Mouse (Mus musculus) layer of hippocampus, adult 11-12 months (tissue): ENCODE results near the gene Gm7879.
"Not testable (repeated sequence)": the region's sequence is repeated elsewhere in the genome, so short reads cannot be mapped to it uniquely, and the experiment has no call there.

ENCODE experiments used
- DNase-seq: peaks from one replicate; pipeline ENCODE4 v3.0.0; 2022; ENCODE audit warnings: low spot score

Gene Gm7879

DNA sequence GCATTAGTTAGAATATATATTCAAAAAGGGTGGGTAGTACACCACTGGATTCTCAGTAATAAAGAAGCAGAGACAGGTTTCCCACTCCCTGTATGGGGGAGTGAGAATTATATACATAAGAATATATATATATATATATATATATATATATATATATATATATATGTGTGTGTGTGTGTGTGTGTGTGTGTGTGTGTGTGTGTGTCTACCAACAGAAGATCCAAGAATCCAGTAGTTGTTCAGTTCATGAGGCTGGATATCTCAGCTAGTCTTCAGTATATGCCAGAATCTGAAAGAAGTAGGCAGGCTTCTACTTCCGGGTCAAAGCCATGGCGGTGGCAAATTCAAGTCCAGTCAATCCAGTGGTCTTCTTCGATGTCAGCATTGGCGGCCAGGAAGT is at the start of gene Gm7879:
Gm7879 (plus strand) TSS at position 301 of the 400 bp plus-strand sequence.
- not testable (repeated sequence) for DNase-seq

- DNase-seq = no peak
Observed at GRCm38 (mm10) chr5:43863642-43864041, 49.3 kb upstream of the Gm7879 start.

GRCm38 (mm10) chr5:43865316-43865715 is 47.6 kb upstream of the Gm7879 start:
- DNase-seq = no peak

DNA sequence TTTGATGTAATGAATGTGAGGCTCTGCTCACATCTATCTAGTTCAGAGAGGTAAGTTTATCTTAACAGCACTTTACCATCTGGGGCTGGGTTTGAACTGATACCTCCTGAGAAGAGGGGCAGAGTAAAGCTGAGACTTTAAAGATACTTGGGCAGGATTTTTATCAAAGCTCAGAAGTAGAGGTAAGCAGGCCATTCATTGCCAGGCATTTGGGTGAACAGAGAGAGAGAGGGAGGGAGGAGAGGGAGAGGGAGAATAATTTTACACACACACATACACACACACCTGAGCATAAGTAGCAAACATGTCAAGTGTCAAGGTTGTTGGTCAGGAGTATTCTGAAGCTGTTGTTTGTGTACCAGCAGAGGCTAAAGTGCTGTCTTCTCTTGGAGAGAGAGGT is 44.7 kb upstream of the Gm7879 start, which contains the start of gene Cd38:
Cd38 (plus strand) TSS at position 301 of the 400 bp plus-strand sequence.
- no peak for DNase-seq

DNA sequence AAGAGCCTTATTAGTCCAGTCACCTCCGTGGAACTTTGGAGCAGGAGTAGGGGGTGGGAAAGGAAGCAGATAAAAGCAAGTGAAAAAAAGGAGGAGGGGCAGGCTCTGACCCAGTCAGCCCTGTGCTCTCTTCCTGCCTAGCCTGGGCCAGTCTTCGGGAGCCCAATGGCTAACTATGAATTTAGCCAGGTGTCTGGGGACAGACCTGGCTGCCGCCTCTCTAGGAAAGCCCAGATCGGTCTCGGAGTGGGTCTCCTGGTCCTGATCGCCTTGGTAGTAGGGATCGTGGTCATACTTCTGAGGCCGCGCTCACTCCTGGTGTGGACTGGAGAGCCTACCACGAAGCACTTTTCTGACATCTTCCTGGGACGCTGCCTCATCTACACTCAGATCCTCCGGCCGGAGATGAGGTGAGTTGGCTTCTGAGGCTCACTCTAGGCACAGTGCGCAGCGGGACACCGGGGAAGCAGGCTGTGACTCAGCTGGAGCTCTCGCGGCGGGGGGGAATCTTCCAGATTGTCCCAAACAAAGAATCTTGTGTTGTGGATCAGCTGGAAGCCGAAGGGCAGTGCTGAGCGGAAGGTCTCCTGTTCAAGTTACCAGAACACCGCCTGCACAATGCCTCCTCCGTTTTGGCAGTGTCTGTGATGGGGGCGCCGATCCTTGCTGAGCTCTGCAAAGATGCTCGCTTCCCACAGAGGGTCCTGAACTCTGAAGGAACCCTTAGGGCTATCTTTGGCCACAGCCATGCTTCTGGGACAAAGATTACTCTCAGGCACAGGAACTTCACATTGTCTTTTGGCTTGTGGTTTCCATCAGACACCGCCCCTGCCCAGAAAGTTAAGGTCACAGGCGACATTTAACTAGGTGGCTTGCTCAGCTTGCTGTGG is 44.0 kb upstream of the Gm7879 start:
- peak; percentile 18 for DNase-seq

DNA sequence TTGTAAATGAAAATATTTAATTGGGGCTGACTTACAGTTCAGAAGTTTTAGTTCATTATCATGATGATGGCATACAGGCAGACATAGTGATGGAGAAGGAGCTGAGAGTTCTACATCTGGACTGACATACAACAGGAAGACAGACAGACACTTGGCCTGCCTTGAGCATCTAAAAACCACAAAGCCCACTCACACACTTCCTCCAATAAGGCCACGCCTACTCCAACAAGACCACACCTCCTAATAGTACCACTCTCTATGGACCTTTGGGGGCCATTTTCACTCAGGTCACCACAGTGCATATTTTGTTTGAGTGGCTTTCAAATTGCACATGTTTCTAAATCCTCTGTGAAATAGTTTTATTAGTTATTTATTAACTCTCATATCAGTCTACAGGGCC is 41.1 kb upstream of the Gm7879 start:
- no peak for DNase-seq

DNA sequence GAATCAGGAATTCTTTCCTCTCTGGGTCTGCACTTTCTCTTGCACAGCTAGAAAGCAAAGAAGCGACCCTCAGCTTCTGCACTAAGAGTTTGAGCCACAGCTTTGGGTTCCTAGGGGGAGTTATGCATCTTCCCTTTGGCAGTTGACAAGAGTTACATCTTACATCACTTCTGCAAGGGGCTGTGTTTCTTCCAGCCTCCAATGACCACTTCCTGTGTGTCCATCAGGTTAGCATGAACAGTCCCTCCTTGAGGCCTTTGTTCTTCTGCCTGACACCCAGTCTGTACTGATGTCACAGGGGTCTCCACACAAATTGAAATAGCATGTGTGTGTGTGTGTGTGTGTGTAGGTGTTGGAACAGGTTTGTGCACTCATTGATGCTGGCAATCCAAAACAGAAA is 40.3 kb upstream of the Gm7879 start:
- no peak for DNase-seq

- DNase-seq = no peak
Observed at GRCm38 (mm10) chr5:43882034-43882433, 30.9 kb upstream of the Gm7879 start.

- no peak for DNase-seq
Observed at GRCm38 (mm10) chr5:43885060-43885820, 27.7 kb upstream of the Gm7879 start.

DNA sequence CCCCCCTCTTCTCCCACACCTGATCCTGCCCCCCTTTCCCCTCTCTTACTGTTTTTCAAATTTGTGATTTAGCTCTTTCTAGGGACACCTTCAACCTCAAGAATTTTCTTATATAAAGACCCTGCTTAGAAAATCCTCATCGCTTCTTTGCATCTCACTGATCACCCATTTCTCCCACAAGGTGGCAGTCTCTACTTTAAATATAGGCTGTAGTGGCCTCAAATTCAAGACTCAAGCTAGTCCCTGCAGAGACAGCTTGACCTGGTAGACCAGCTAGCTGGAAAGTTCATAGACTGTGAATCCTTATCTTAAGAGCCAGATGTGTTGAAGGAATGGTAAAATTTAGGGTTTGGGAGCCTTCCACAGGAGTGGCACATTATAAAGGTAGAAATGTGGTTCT is 20.6 kb upstream of the Gm7879 start:
- DNase-seq = peak; percentile 58

- DNase-seq = peak; percentile 59
Observed at GRCm38 (mm10) chr5:43894113-43894512, 18.8 kb upstream of the Gm7879 start.

DNA sequence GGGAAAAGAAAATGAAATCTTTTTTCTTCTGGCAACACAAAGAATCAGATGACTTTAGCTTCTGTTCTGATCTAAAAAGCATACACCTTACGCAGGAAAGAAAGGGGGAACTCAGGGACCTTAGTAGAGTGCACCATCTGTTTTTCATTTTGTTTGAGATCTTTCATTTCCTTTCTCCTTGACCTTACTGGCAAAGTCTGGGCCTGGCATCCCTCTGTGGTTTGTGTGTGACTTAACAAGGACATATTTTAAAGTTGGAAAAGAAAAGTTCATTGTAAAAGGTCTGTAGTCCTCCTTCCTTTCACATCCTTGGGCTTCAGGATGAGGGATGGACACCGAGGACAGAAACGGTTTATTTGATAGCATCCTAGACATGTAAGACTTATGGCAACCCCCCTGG is 17.0 kb upstream of the Gm7879 start:
- DNase-seq = no peak

GRCm38 (mm10) chr5:43904685-43905084 is 8.3 kb upstream of the Gm7879 start:
- DNase-seq = no peak

DNA sequence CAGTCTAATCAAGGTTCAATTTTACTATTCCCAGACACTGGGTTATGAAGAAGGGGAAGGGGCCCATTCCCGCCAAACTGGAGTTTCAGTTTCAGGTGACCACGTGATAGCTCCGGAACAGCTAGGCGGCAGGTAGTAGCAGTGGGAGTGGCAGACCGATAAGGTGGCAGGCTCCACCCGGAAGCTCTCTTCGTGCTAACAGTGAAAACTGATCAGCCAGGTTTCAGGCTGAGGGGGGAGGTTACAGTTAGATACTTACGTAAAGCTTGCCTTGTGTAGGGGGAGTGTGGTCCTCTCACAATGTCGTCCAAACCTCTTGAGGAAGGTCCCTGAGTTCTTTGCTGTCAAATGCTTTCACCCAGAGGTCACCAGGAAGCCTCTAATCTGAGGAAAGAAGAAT is 3.7 kb upstream of the Gm7879 start:
- no peak for DNase-seq

DNA sequence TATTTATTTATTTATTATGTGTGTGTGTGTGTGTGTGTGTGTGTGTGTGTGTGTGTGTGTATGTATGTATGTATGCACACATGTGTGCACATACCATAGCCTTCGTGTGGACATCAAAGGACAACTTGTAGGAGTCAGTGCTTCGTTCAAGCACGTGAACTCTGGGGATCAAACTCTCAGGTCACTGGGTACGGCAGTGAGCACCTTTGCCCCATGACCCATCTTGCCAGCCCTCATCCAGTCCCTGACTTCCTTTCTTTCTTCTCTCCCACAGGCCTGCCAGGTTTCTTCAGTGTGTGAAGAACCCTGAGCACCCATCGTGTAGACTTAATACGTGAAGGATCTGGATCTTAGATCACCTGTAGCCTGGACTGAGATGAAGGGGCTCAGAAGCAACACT is 2.9 kb upstream of the Gm7879 start:
- DNase-seq = no peak

DNA sequence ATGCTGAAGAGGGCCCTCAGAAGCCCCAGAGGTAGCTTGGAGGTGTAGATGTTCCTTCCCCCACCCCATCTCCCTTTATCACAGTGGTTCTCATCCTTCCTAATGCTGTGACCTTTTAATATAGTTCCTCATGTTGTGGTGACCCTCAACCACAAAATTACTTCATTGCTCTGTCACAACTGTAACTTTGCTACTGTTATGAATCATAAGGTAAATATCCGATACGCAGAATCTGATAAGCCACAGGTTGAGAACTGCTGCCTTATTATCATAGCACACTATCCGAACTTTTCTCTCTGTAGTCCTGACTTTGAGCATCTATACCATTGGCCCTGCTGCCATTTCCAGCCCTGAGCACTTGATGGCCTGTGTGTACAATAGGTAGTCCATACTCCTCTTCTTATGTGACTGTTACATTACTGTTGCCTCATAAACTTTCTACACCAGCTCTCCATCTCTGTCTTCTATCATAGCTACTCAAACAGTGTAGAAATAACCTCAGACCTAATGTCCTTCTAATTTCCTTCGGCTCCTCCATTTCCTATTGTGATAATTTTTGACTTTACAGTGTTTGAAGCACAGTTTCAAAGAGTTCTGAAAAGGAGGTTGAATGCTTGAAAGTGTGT is 2.4 kb downstream of the Gm7879 start:
- DNase-seq = no peak

DNA sequence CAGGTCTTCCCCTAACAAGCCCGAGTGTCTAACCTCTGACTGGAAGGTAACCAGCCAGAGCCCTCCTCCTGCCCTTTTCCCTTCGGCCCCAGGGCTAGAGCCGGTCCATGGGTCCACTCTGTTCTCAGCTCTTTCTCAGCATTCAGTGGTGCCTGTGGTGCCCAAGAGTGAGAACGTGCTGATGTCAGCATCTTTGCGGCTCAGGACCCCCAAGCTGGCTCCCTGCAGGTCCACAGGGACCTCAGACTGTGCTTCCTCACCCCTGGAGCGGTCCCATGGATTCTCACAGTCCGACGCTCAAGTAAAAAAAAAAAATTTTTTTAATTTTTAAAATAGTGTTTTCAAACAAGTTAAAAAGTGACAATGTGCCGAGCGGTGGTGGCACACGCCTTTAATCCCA is 8.9 kb downstream of the Gm7879 start:
- no peak for DNase-seq

DNA sequence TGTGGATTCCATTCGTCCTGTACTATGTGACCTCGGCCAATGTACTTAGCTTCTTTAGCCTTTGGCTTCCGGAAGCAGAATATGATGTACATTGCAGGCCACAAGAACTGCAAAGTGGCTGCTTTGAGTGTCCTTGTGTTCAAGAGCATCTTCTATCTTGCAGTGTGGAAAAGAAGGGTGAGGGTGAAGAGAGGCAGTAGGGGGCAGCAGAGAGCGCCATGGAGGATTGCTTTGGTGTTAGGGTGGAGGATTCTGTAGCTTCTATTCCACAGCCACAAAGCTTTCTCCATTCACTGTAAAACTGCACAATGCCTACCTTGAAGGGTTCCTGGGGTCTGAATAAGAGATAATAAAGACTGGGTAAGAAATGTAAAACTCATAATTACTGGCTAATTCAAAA is 11.0 kb downstream of the Gm7879 start:
- peak; percentile 72 for DNase-seq

DNA sequence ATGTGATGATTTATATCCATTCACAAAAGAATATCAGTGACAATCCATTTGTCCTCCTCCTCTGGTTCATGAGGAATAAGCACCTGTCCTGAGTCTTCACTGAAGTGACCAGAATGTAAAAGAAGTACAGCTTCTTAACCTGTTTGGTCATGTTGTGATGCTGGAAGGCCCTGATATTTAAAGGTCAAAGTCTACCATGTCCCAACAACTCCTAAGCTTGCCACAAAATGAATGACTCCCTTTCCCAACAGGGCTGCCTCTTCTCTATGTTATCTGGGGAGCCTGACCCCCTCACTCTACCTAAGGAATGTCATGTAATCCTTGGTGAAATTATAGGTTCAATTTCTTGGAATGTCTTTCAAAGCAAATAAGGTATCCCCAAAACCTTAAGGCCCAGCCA is 14.8 kb downstream of the Gm7879 start:
- no peak for DNase-seq

- no peak for DNase-seq
Observed at GRCm38 (mm10) chr5:43933269-43933668, 20.3 kb downstream of the Gm7879 start.

- DNase-seq = no peak
Observed at GRCm38 (mm10) chr5:43947330-43947977, 34.5 kb downstream of the Gm7879 start.

DNA sequence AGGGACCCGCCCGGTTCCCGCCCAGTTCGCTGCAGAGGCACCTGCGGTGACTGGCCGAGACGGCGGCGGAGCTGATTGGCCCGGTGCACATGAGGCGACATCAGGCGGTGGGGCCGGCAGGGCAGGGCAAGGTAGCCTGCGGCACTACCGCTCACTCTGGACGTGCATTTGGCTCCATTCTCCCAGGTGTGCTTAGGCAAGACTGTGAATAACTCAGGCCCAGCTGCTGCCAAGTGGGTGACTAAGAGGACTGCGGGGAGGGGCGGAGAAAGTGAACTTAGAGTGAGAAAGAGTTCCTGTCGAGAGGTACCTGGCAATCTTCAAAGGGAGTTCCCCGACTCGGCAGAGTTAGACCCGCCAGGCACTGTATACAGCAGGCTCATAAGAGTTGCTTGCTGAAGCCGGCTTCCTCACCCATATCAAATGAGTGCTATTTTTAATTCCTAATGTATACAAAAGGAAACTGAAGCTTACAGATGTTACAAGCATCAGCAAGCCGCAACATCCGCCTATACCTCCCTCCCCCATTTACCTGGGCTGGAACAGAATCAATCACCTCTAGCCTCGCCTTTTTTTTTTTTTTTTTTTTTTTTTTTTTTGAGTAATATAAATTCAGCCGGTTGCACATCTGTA is 35.3 kb downstream of the Gm7879 start:
- peak; percentile 4 for DNase-seq
